Mouse (Mus musculus) embryonic stem cell, embryonic (primary cell): ENCODE measurements around the gene Srcin1.

ENCODE experiments used
- CTCF ChIA-PET, 4 experiments: fragments of 300-600 bp in 2 of 4; fragments of 350-600 bp in 2 of 4; sonication (Branson Sonifier 250); formaldehyde crosslinking; loops; one replicate each; lab custom pipeline; 2022; ENCODE audit warnings: inconsistent platforms in 2 of 4; lab: Charles Lee
- POLR2A ChIA-PET, 4 experiments: fragments of 300-600 bp in 2 of 4; fragments of 350-600 bp in 2 of 4; sonication (Branson Sonifier 250); formaldehyde crosslinking; loops; one replicate each; lab custom pipeline; 2022; ENCODE audit warnings: antibody characterized with exemption in 4 of 4, inconsistent platforms in 1 of 4; lab: Charles Lee

The Srcin1 gene

DNA sequence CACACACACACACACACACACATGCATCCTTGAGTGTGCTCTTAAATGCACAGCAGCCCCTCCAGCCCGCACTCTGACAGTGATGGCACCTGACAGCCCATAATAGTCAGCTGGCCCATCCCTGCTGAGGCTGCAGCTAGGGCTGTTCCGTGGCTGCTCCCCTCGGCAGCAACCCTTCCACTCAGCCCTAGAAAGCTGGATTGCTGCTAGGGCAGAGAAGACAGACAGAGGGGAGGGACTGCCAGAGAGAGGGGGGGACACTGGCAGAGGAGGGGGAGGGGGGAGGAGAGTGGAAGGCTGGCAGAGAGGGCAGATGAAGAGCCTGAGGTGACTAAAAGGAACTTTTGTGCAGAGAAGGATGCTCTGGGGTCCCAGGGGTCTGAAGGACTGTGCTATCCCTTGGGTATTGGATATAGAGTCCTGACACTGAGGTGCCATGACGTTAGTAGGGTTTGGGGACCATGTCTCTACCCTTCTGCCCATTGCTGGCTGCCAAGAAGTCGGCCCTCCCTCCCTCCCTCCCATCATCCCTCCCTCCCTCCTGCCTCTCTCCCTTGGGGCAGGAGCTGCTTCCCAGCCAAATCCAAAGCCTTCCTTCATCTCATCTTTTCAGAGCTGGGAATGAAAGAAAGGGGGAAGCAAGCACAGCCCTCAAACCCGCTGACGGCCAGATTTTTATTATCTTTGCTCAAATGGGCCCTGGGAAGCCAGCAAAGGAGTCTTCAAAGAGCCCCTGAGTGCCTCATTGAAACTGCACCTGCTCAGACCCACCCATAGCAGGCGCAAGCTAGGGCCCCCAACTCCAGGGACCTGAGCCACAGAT is 4.5 kb downstream of the Srcin1 start:
- POLR2A ChIA-PET = interaction anchor here in 3 of 4 experiments (0.6 to 2.4 kb wide), 17 partner anchors 8 to 1473 kb away, joined by 3 to 11 read pairs (median 4); partner anchors contain the start of gene Mllt6 (in 1 of the 3)

DNA sequence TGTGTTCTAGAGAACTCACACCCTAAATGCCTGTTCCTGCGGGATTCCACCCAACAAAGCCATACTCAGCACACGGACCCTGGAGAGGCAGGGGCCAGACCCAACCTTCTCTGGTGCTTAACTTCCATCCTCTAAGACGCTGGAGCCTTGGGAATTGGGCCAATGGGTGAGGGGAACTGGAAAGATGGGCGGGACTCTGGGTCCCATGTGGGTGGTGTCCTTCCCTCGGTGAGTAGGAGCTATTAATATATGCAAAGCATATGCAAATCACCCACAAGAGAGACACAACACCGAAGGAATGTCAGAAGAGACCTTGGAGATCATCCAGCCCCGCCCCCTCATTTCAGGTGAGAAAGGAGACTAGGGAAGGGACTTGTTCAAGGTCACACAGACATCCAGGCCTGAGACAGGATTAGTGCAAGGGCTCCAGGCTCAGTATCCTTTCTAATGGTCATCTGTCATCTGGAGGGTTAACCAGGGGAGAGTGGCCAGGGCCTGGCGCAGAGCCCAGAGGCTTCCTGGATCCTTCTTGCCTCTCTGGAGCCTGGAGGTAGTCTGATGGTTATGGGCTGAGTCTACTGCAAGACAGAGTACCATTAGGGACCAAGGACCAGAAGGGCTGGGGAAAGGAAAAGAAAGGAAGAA is 5.4 kb downstream of the Srcin1 start:
- CTCF ChIA-PET = interaction anchor here in 3 of 4 experiments (0.6 to 7.8 kb wide), 11 partner anchors 9 to 369 kb away, joined by 3 to 77 read pairs (median 4); no protein-coding TSS in a partner anchor
- POLR2A ChIA-PET = interaction anchor here in 3 of 4 experiments (0.6 to 3.7 kb wide), 52 partner anchors 8 to 1474 kb away, joined by 3 to 20 read pairs (median 3); partner anchors contain the start of genes Arhgap23 (in 1 of the 3), Epop (in 1 of the 3), Mllt6 (in 1 of the 3) and Psmb3 (in 1 of the 3)

More for the DNA sequence above, 4.5 kb downstream of the Srcin1 start:
- CTCF ChIA-PET = interaction anchor here (0.6 to 7.8 kb wide), 14 partner anchors 8 to 876 kb away, joined by 3 to 77 read pairs (median 3); no protein-coding TSS in a partner anchor

DNA sequence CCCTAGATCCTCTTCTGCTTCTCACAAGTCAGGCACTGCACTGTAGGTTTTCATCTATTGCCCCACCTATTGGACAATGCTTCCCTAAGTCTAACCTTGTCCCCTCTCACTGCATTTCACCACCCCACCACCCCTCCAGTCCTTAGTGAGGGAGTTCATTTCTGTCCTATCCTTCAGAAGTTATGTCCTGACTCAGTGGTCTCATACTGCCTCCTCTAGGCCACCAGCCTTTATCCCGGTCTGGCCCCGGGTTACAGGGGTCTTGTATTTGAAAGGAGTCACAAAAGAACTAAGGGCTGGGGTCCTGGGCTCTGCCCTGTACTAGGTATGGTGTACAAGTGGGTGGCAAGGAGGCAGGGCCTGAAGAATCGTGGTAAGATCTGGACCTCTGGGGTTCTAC is 6.2 kb downstream of the Srcin1 start:
- CTCF ChIA-PET = interaction anchor here in 3 of 4 experiments (0.5 to 7.8 kb wide), 13 partner anchors 9 to 88 kb away, joined by 3 to 77 read pairs (median 6); no protein-coding TSS in a partner anchor
- POLR2A ChIA-PET = interaction anchor here in 3 of 4 experiments (0.8 to 3.7 kb wide), 31 partner anchors 9 to 204 kb away, joined by 3 to 20 read pairs (median 4); partner anchors contain the start of genes Epop (in 2 of the 3), Arhgap23 (in 1 of the 3) and Psmb3 (in 1 of the 3)

DNA sequence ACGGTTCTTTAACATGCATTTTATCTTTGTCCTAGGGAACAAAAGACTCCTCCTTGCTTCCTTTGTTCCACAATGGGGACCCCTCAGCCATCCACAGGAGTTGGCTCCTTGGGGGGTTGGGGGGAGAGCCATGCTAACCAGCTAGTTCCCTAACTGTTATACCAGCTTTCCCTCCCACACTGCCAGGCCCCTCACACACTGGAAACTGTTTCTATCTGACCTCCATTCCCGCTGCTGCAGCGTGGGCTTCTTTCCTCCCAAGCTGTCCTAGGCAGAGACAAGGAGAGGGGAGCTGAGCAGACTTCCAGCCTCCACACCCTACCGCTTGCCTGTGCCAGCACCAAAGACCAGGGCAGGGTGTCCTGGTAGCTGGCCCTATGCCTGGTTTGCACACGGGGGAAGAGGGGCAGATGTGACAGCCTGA is 6.7 kb downstream of the Srcin1 start:
- POLR2A ChIA-PET = interaction anchor here (0.7 to 3.7 kb wide), 48 partner anchors 9 to 483 kb away, joined by 3 to 20 read pairs (median 4); partner anchors contain the start of genes Epop (in 2 of the 4), Arhgap23 (in 1 of the 4) and Psmb3 (in 1 of the 4)
- CTCF ChIA-PET = interaction anchor here (0.5 to 7.8 kb wide), 23 partner anchors 10 to 247 kb away, joined by 3 to 77 read pairs (median 5); no protein-coding TSS in a partner anchor

DNA sequence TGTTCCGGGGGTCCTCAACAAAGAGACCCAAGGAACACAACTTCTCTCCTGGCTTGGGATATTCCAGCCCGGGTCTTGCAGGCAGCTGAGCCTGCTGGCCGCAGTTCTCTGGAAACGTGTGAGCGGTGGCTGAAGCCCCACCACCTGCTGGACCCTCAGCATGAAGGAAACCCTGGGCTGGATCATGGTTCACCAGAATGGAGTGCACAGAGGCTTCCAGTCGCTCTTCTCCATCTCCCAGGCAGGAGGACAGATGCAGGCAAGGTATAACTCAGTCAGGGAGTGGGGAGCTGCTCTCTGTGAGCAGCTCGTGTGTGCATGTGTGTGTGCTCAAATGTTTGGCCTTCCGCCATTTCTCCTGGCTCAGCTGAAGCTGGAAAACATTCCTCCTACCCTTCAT is 7.3 kb downstream of the Srcin1 start:
- POLR2A ChIA-PET = interaction anchor here (0.6 to 3.7 kb wide), 52 partner anchors 8 to 1038 kb away, joined by 3 to 20 read pairs (median 4); partner anchors contain the start of gene Epop (in 1 of the 4)
- CTCF ChIA-PET = interaction anchor here (0.5 to 7.8 kb wide), 25 partner anchors 9 to 418 kb away, joined by 3 to 77 read pairs (median 4); partner anchors contain the start of gene Plxdc1 (in 1 of the 4)

DNA sequence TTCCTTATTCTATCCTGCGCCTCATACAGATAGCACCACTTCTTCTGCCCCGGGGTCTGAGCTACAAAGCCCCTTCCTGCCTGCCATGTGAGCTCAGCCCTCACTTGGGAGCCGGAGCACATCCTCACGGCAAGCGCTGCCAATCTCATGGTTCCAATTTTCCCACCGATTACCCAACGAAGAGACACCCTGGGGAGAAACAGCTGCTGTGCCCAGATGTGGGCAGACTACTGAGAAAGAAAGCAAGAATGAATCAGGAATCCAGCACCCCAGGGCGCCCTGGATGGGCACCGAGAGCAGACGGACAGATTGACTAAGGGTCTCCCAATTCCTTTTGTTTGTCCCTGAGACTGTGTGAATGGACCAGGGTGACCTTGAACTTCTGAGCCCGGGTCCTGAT is 8.5 kb downstream of the Srcin1 start:
- POLR2A ChIA-PET = interaction anchor here (0.6 to 3.7 kb wide), 36 partner anchors 8 to 1215 kb away, joined by 3 to 16 read pairs (median 4); partner anchors contain the start of genes Srcin1 (in 2 of the 4), Arhgap23 (in 1 of the 4) and Npepps (in 1 of the 4)
- CTCF ChIA-PET = interaction anchor here (0.6 to 7.8 kb wide), 19 partner anchors 8 to 469 kb away, joined by 3 to 77 read pairs (median 4); partner anchors contain the start of genes Srcin1 (in 2 of the 4) and Cacnb1 (in 1 of the 4)

DNA sequence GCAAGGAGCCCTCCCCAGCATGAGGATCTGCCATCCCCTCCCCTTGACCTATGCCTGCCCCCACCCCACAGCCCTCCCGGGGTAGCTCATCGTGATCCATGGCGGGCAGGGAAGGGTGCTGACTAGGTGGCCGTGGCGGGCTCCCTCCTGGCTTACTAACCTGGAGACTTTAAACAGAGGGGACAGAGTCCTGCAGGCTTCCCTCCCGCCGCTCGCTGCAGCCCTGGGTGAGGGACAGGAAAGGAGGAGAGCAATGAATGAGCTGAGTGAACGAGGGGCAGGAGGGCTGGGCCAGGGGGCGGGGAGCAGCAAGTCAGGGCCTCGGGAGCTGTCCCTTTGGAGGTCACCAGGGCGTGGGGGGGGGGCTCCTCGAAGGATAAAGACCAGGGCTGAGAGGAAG is 9.4 kb downstream of the Srcin1 start:
- ChIA-PET POLR2A (interaction anchor here (0.5 to 3.1 kb wide), 28 partner anchors 8 to 1214 kb away, joined by 3 to 12 read pairs (median 4); partner anchors contain the start of gene Srcin1 (in 2 of the 4)), CTCF (interaction anchor here (0.6 to 3.8 kb wide), 21 partner anchors 9 to 420 kb away, joined by 3 to 16 read pairs (median 4); partner anchors contain the start of gene Srcin1 (in 2 of the 4))

DNA sequence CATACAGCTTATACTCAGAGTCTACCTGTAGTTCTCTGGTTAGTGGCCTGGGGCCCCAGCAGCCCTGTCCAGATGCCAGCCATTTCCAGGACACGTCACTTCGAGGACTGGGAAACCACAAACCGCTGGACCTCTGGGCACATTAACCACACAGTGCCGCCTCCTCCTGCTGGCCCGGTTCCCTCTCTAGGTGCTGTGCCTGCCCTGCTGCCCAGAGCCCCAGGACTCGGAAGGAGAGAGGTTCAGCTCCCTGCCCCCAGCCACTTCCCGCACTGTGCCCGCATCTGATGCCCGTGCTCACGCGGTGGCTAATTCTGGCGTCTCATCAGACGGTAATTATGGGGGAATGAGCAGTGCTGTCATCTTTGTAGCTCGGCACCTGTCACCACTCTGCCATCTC is 12.3 kb downstream of the Srcin1 start:
- ChIA-PET CTCF (interaction anchor here in 1 of 4 experiments (0.5 to 1.2 kb wide), 3 partner anchors 10 to 483 kb away, joined by 3 to 4 read pairs (median 4); no protein-coding TSS in a partner anchor), POLR2A (interaction anchor here in 2 of 4 experiments (0.8 to 1.5 kb wide), 3 partner anchors 10 to 261 kb away, joined by 3 to 7 read pairs (median 5); partner anchors contain the start of gene Srcin1 (in 1 of the 2))

DNA sequence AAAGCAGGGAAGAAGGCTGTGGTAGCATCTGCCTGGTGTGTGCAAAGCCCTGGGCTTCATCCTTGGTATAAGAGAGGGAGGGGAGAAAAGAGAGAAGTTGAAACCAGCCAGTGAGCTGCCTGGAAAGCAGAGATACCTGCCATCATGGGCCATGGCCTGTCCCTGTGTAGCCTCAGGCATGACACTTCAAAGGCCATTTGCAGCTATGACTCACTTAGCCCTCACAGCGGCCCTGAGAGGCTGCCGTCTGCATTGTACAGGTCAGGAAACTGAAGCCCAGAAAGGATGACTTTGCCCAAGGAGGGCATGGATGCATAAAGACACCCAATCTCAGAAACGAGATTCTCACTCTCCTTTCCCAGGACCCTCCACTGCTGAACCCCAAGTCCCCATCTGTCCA is 13.4 kb downstream of the Srcin1 start:
- CTCF ChIA-PET = interaction anchor here in 3 of 4 experiments (0.5 to 7.0 kb wide), 7 partner anchors 9 to 74 kb away, joined by 3 to 77 read pairs (median 3); partner anchors contain the start of gene Srcin1 (in 1 of the 3)
- POLR2A ChIA-PET = interaction anchor here in 2 of 4 experiments (0.7 to 2.3 kb wide), 9 partner anchors 9 to 113 kb away, joined by 3 to 9 read pairs (median 3); no protein-coding TSS in a partner anchor

DNA sequence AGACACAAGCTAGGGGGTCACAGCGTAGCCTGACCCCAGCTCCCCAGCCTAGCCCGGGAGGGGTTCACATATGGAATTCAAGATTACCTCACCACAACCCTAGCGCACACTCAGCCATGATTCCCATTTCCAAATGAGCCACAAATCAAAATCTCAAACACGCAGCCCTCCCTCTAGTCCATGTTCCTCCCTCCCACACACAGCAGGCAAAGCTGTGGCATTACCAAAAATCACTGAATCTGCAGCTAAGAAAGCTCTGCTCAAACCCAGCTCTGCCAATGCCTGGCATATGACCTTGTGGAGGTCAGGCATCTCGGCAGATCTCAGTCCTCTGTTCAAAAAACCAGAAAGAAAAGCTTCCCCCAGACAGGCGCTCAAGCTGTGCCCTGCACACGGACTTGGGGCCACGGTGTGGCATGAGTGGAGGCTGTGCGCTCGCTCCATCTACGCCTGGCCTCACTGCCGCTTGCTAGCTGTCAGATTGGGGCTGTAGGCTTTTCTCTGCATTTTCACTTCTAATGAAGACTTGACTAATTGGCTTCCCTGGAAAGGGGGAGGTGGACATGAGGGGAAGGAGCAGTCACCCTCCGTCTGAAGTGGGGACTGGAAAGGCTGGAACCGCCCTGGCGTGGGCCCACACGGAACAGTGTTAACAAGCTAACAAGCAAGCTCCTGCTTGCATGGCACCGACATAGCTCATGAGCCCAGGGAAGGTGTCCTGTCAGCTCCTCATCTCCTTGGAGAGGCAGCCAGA is 15.6 kb downstream of the Srcin1 start:
- ChIA-PET CTCF (interaction anchor here (0.5 to 7.0 kb wide), 28 partner anchors 8 to 782 kb away, joined by 3 to 77 read pairs (median 4); partner anchors contain the start of genes Srcin1 (in 3 of the 4) and 4933428G20Rik (in 1 of the 4)), POLR2A (interaction anchor here (0.6 to 2.9 kb wide), 26 partner anchors 9 to 1499 kb away, joined by 3 to 20 read pairs (median 4); partner anchors contain the start of genes Mrpl45 (in 1 of the 4), Socs7 (in 1 of the 4) and Srcin1 (in 1 of the 4))

DNA sequence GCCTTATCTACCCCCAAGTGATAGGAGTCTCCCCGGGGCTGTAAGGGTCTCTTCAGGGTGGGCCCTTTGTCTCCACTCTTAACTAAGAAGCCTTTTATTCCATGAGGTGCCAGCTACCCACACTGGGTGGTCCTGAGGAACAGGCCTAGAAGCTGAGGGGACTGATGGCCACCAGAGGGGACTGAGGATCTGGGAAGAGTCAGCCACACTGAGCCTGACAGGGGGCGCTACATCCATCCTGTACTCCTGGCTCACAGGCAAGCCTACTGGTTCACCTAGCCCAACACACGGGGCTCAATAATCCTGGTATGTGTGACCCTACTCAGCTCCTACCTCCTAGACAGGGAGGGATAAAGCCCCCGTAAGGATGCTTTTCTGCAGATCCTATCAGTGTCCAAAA is 16.4 kb downstream of the Srcin1 start:
- ChIA-PET POLR2A (interaction anchor here (0.7 to 2.9 kb wide), 17 partner anchors 8 to 198 kb away, joined by 3 to 20 read pairs (median 4); partner anchors contain the start of genes Socs7 (in 1 of the 4) and Srcin1 (in 1 of the 4)), CTCF (interaction anchor here (0.7 to 7.0 kb wide), 23 partner anchors 9 to 152 kb away, joined by 3 to 77 read pairs (median 6); partner anchors contain the start of genes Srcin1 (in 3 of the 4) and 4933428G20Rik (in 1 of the 4))

DNA sequence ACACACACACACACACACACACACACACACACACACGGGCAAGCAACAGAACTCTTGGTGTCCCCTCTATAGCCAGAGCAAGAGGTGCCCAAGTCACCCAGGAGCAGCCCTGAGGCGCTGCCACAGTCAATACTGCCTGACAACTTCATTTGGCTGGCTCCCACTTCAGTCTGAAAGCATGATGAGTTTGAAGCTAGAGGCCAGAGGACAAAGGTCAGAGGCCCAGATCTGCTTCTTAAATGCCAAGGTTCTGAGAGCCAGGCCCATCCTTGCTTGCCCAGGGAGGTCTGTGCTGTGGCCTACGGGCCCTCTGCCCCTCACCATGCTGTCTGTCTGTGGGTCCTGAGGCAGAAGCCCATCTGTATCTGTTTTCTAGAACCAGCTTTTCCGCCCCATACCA is 18.1 kb downstream of the Srcin1 start:
- ChIA-PET CTCF (interaction anchor here (0.7 to 7.0 kb wide), 23 partner anchors 9 to 424 kb away, joined by 3 to 77 read pairs (median 6); partner anchors contain the start of gene Srcin1 (in 2 of the 4)), POLR2A (interaction anchor here (0.6 to 2.4 kb wide), 16 partner anchors 8 to 173 kb away, joined by 3 to 7 read pairs (median 4); no protein-coding TSS in a partner anchor)

DNA sequence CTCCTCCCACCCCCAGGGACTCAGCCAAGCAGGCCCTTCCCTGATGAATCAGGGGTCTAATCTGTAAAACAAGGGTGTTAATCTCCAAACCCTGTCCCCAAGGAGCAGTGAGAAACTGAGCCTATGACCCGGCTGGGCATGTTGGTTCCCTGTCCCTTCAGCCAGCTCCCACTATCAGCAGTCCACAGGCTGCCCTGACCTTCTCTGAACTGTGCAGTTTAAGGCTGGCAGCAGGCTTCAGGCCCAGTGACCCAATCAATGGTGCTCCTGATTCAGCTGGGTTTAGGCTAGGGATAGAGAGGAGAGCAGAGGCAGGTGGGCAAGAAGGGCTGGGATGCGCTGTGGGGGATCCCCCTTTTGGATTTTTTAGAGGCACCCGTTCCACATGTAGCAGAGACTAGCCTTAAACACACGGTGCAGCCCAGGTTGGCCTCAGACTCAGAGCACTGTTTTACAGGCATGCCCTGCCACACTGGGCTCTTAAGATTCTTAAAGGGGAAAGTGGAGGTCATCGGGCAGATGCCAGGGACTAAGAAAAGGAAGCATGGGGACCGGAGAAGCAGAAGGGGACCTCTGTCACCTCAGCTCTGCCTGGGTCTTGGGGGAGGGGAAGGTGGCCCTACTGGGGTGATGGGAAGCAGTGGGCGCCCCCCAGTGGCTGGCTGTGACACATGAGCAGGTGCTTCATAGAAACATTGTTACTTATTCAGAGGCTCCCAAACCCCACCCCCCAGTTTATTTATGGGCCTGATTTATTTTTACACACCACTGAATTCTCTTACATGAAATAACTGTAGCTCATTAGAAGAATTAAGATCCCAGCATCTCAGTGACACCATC is 19.2 kb downstream of the Srcin1 start:
- CTCF ChIA-PET = interaction anchor here (0.6 to 7.0 kb wide), 45 partner anchors 8 to 1328 kb away, joined by 3 to 77 read pairs (median 5); partner anchors contain the start of gene Srcin1 (in 2 of the 4)

DNA sequence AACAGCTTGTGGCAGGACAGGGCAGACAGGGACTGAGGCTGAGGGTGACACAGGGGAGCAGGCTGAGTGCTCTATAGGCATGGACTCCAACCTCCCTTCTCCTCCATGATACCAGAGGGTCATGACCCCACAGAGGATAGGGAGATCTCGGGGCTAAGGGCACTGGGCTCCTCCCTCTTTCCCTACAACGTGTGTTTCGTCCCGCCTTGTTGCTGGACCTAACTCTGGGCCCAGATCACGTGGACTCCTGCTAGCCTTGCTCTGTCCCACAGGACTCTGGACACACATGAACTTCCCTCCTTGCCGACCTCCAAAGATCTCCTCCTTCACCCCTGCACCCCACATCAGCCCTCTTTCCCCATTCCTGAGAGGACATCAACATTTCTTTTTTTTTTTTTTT is 20.8 kb downstream of the Srcin1 start:
- POLR2A ChIA-PET = interaction anchor here in 3 of 4 experiments (0.6 to 1.4 kb wide), 5 partner anchors 11 to 105 kb away, joined by 3 to 4 read pairs (median 3); no protein-coding TSS in a partner anchor
- CTCF ChIA-PET = interaction anchor here in 2 of 4 experiments (0.6 to 0.9 kb wide), 3 partner anchors 23 to 607 kb away, joined by 3 to 9 read pairs (median 6); no protein-coding TSS in a partner anchor

More for the DNA sequence above, 19.2 kb downstream of the Srcin1 start:
- POLR2A ChIA-PET = interaction anchor here in 3 of 4 experiments (0.6 to 2.4 kb wide), 25 partner anchors 10 to 519 kb away, joined by 3 to 7 read pairs (median 4); partner anchors contain the start of gene 4933428G20Rik (in 1 of the 3)
